Mouse (Mus musculus) CD8-positive naive resting alpha-beta T cell, adult 2 months (primary cell): ENCODE data around the gene S100pbp.

Experiments used
- DNase-seq, 2 experiments: peaks; one replicate each; pipeline ENCODE4 v3.0.0; 2022; ENCODE audit warnings: low read depth in 2 of 2, low spot score in 2 of 2

The S100pbp gene

DNA sequence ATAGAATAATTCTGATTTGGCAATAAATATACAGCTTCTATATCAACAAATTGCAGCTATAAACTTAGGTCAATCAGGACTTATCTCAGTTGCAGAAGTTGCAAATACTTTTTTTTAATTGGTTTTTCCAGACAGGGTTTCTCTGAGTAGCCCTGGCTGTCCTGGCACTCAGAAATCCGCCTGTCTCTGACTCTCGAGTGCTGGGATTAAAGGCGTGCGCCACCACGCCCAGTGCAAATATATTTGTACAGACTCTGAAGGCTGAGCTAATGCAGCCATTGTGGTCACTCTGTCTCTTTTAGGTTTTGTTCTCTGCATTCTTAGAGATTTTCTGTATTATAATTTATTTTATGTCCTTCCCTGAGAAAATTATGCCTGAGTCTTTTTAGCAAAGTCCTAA lies 32.0 kb downstream of the S100pbp start:
- no peak for DNase-seq

DNA sequence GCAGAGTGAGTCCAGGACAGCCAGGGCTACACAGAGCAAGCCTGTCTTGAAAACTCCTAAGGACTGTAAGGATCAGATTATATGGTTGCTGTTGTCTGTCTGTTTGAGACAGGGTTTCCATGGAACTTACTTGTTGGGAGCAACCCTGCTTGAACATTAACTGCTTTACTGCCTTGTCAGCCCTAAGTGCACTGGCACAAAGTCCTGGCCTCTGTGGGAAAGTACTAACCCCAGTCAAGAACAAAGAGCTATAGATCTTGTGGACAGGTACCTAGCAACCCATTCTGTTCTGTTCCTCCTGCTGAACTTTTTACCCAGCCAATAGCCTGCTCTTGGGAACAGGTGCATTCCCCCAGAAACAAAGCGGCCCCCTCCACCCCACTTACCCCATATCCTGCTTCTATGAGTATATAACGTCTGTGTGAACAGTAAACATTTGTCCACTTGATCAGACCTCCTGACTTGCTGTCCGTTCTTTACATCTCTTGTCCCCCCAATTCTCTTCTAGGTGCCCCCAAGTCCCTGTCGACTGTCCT lies 38.2 kb downstream of the S100pbp start:
- no peak for DNase-seq

DNA sequence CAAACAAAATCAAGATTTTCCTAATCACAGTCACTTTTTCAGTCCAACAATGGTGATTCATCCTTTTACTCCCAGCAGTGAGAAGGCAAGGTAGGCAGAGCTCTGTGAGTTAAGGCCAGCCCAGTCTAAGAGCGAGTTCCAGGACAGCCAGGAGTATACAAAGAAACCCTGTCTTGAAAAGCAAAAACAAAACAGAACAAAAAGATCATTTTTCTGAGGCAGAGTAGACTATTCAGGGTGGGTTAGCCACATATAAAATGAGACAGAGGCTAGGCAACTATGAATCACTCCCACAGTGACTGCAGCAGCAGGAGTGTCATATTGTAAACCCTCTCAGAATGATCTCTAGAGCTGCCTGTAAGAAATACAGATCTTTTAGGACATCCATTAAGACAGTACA lies 40.2 kb downstream of the S100pbp start:
- DNase-seq = no peak

DNA sequence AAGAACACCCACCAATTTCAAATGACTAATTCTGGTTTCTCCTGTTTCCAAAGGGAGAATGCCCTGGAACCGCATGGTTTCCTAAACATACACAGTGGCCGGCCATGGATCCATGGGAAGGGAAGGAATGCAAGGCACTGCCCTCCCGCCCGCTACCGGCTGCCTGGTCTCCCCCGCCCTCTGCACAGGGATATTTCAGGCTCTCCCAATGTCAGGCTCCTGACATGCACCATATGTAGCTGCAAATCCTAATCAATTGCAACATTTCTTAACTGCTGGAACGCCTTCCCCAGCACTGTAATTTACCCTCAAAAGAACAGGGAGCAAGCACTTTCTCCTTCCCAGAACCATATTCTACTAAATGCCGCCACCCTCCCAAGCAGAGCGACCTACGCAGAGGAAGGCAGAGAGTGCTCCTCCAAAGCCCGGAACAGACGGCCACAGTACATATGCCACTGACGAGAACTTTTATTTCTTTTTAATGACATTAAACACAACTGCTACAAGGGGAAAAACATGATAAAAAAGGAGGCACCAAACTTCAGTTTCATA lies 41.9 kb downstream of the S100pbp start:
- no peak for DNase-seq

DNA sequence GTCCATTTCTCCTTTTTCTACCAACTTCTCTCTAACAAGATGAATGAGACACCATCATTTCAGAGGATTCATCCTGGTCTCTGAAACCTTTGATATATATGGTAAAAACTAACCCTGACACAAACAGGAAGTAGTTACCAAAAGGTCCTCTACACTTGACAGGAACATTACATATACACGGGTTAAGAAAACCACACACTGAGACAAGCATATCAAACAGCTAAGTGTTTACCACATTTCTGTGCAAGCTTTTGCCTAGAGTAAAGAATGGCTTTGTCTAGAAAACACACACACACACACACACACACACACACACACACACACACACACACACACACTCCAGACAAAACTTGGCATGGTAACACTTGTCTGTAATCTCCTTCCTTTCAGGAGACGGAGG lies 43.1 kb downstream of the S100pbp start:
- DNase-seq = no peak

DNA sequence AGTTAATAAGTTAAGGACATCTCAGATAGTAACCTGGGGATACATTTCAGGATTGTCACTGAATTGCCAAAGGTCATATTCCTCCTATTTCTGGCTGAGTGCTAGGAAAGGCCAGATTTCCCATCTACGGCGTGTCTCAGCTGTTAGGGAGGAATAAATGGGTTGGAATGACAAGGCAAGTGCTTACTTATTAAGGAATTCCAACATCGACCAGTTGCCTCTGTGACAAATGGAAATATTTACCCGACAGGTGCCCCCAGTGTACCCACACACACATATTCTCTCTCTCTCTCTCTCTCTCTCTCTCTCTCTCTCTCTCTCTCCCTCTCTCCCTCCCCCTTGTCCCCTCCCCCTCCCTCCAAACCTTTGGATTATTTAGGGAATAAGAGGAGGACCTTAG lies 43.6 kb downstream of the S100pbp start:
- no peak for DNase-seq

DNA sequence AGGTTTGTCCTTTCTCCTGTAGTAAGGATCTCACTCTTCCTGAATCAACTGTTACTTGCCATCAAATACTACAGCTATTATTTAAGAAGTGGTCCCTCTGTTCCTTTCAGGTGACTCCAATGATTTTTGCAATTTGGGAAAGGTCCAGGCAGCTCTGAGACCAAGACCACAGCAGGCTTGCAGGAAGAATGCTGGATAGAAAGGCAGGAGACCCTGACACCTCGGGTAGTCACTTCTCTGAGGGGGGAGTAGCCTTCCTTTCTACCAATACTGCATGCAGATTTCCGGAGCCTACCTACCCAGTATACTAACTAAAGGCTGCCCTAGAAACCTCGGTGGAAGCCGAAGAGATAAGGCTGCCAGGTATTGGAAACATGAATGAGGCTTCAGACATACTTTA lies 44.1 kb downstream of the S100pbp start:
- no peak for DNase-seq

DNA sequence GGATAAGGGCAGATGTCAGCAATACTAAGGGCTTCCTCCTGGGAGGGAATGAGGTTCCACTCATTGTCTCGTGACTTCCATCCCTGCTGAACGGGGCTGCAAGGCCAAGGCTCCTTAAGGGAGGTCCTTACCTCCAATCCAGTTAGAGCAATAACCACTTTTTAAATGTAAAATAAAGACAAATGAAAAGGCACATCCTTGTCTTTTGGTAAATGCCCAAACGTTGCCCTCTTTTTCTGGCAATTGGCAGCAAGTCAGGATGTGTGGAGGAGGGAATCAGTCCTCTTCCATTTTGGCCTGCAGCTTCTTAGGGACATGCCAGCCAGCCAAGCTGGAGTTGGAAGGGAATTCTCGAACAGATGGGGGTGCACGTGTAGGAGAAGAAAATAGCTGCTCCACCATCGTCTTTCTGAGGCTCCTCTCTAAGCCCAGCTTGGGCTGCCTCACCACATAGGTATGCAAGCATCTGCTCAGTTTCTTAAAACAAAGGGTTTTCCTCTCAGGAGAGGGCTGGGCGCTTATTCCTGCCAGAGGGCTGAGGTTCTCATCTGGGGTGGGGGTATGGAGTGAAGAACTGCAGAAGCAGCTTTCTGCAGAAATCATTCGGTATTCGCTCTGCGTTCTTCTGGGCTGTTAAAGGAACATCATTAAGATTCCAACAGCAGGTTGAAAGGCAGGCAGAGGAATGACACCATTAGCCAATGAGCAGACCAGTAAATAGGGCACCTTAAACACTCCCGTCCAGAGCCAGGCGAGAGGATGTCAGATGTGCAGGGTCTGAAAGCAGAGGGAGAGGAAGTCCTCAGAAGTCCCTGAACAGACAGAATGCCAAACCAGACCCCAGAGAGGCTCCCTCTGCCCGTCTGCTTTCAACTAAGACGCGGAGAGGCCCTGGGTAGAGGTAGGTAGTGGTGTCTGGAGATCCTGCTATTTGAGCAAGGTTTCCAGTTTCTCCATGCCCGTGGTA lies 44.8 kb downstream of the S100pbp start:
- DNase-seq = no peak

DNA sequence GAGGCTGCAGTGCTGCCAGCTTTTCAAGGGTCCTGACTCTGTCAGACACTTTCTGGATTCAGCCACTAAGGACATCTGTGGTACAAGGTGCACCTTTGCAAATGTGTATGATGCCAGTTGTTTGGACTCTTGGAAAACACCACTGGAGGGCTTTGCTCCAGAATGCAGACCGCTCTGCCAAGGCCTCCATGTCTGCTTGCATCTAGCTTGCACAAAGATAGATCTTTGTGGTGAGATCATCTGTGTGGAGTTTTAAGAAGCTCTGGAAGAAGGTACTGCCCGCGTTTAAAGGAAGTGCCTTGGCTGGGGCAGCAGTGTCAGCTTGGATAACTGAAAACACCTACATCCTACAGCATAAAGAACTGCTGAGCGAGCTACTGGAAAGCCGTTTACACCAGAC lies 46.0 kb downstream of the S100pbp start:
- DNase-seq = no peak

DNA sequence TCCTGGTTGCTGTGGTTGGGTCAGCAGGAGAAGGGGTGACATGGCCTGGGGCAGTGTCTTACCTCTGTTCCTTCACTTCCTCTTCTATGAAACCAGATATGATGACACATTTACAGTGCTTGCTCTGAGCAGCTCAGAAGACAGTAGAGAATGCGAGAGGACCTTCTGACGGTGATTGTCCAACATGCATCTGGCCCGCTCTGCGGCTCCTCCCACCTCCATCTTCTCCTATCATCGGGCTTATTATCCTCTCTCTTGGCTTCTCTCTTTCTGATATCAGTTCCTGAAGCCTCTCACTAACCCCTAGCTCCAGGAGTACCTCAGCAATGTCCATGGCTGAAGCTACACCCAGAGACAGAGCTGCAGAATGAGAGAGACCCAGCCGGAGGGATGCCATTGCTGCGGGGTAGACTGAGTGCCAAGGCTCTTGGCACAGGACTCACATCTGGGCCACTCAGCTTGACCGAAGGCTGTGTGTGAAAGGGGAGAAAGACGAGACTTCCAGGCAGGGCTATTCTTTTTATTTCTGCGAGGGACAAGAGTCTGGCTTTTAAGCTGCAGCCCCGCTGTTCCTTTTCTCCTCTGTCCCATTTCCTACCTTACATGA lies 47.0 kb downstream of the S100pbp start:
- no peak for DNase-seq

DNA sequence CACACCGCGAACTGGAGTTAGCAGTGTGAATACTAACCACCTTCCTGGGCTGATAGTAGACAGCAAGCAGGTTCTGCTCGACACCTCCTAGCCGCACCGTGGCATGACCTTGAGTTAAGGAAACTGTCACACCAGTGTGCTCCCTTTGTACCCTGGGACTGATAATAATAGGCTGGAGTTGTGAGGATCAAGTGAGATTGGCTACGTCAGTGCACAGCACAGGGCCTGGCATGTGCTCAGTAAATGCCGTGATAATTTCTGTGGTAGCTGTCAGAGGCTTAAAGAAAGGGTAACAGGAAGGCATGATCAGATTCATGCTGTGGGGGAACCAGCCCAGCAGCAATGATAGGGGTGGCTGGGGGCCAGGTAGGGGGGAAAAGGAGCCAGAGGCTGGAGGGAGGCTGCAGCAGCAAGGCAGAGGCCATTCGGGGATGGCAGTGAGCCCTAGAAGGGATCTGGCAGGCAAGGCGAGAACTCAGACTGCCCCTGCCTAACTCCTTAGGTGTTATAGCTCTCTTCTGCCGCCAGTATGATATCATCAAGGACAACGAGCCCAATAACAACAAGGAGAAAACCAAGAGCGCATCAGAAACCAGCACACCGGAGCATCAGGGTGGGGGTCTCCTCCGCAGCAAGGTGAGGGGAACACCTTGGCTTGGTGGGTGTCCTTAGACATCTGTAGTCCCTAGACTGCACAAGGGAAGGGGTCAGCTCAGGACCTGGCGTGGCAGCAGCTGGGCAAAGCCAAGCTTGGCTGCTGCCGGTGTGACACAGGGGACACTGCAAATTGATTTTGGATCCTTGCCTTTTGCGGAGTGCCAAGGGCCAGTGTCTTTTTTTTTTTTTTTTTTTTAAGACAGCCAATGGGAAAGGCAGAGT lies 47.7 kb downstream of the S100pbp start:
- DNase-seq = no peak

DNA sequence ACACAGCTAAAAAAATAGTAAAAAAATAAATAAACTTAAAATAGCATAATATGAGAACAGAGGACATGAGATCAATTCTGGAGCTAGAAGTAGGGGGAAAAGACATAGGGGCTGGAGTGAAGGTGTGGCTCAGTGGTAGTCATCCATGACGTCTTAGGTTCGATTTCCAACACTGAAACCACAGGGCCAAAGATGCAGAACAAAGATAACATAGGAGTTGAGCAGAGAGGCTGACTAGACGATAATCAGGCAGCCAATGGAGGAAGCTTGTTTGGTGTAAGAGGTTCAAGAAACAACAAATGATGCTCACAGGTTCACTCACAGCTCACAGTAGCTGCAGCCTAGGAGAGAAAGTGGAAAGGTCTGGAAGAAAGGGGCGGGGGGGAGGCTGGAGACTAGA lies 48.7 kb downstream of the S100pbp start:
- DNase-seq = no peak

DNA sequence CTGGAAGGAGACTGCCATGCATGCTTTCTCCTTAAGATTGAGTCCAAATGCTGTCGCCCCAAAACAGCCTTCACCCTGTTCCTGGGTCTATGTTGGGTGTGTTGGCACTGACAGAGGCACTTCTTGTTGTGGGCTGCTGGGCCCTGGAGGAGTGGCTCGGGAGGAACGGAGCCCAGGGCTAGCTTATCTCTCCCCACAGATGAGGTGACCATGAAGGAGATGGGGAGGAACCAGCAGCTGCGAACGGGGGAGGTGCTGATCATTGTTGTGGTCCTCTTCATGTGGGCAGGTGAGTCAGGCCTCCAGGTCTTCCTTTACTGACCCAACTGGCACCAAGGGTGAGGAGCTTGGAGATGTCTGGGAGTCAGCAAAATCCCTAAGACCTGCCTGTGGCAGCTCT lies 49.9 kb downstream of the S100pbp start:
- DNase-seq = no peak

DNA sequence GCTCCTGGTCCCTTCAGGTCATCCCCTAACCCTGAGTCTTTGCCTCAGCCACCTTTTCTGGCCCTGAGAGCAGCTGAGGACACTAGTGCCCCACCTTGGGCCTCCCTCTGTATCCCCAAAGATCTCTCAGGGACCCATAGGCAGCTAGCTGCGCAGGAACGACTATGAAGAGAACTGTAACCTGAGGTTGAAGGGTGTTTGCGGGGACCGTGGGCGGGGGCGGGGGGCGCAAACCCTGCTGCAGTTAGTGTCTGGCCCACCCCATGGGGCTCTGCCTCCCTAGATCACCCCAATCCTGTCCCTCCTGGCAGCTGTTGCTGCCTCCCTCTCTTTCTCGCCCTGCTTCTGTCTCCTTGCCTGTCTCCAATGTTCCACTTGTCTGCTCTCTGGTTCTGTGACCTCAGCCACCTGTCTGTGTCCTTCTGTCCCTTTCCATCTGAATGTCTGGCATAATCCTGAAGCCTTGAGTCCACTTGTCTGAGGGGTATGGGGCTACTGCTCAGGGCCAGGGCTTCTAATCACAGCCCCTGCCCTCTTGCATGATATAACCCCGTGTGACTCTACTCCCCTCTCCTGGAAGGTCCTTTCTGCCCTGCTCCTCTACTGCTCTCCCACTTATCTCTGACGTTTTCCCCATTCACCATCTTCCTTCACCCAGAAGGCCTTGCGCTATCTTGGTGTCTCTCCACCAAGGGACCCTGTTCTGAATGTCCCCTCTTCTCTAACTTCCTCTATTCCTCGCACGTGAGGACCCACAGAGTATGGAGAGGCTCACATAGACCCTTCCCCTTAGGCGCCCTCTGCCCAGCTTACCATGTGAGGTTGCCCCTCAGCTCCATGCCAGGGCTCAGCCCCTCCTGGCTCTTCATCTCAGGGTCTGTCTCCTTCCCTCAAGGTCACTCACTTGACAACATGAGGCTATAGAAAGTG lies 51.9 kb downstream of the S100pbp start:
- no peak for DNase-seq

DNA sequence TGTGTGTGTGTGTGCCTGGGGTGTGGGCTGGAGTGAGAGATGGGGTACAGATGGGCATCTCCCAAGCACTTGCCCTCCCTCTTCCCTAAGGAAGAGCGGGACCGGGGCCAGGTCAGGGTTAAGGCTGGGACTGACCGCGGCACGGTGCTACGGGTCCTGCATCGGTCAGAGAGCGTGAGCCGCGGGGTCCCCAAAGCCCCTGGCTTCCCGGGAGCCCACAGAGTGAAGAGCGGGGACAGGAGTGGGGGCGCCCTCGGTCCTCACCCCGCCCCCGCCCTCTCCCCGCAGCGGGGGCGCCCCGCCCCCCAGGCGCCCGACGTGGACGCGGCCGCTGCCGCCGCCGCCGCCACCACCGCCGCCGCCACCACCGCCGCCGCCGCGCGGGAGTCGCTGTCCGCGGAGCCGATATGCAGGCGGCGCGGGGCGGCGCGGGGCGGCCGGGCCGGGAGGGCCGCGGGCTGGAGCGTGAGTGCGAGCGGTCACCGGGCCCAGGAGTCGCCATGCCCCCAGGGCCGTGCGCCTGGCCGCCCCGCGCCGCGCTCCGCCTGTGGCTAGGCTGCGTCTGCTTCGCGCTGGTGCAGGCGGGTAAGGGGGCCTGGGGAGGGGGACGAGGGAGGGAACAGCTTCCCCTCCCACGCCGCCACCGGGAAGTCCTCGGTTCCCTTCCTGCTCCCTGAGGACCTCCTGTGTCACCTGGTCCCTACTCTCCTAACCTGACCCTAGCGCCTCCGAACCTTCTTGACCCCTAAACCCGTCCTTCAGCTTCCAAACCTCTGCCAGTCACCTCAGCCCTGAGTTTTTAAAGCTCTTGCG lies 52.7 kb downstream of the S100pbp start, which contains the start of gene Fndc5:
Gene Fndc5, plus strand, starts transcription at position 421 of the 813 bp plus-strand sequence.
- DNase-seq = no peak

DNA sequence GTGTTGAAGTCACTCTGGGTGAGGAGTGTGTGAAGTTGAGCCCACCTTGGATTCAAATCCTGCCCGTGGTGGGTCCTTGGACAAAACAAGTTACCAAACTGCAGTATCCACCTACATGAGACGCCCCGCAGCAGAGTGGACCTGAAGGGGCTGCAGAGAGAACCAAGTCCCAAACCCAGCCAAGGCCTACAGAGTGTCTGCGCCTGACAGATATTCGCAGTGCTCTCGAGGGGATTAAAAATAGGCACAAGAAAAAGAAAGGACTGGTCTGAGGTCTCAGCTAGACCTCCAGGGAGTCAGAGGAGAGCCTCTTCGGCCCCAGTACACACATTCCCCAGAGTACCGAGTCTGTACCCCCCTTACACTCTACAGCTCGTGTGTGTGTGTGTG lies 53.3 kb downstream of the S100pbp start:
- no peak for DNase-seq

DNA sequence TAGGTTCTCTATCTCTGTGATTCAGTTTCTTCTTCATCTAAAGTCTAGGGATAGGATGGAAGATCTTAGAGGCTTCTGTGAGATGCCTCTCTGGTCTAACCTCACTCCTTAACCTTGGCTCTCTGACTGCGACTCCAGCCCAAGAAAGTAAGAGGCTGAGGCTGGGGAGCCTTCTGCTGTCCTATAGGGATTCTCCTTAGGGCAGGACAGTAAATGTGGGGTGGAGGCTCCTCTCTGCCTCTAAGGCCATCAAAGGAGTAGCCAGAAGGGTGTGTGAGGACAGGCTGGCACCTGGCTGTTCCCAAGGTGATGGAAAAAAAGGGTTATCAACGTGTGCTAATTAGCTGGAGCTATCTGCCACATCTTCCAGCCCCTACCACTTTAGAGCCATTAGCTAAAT lies 53.9 kb downstream of the S100pbp start:
- DNase-seq = no peak

DNA sequence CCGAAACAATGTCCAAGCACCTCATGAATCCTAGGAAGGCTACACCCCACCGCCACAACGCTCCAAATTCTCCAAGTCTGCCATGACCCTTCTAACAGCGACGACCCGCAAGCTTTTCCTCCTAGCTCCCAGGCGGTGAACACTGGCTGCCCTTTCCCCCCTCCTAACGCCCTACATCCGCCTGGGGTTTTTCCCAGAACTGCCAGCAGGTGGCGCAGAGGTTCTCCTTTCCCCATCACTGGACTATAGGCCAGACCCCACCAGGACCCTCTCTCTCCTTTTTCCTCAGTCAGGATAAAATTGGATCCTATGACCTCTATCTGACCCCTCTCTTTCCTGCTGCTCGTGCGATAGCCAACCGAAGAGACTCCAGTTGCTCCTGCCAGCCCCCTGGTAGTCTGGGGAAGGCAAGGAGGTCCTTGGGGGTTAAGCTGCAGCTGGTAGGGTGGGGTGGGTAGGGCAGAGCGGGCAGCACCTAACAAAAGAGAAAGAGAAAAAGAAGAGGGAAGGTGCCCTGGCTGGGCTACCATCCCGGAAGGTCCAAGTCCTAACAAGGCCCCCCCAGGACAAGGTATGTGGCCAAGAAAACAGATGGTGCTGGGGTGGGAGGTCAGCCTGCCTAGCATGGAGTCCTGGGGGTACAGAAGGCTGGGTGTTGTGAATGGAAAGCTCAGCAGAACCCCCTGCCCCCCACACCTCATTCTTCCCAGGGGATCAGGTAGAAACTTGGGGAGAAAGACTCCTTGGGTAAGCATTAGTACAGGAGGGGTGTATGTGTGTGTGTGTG lies 54.5 kb downstream of the S100pbp start:
- DNase-seq = peak; percentile 65 to 67
